In the genomic region with DNA sequence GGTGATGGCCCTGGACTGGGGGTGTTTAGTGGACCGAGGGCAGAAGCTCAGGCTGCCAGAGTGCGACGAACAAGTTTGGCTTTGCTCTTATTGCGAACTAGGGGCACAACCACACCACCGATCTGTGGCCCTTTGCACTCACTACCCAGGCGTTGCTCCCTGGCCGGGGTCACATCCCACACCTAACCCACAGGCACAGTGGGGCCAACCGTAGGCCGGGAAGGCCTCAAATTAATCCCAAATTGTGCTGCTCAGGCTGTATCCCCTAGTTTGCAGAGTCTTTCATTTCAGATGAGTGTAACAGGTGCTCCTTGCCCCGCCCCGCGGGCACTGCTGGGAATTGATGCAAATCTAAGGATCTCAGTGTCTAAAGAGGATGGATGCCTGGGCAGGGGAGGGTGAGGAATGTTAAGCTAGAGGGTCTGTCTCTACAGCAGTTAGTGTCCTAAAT, we compare ENCODE assay signal across 8 mouse cellular contexts. TPM values are rescaled to one million over a fixed set of nuclear protein-coding genes. Genes with fewer than 3 reads are reported as not detected.
DNase-seq lines count a peak whose midpoint lies in the region; ATAC-seq and TF ChIP-seq lines count a peak whose summit lies in the region.

No protein-coding gene starts in this region.

- 4% methylated on average over 12 of the region's 12 CpGs for WGBS in forebrain, embryonic 11.5 days
- 5% methylated on average over 12 of the region's 12 CpGs for WGBS in kidney, postnatal 0 days
- 5% methylated on average over 12 of the region's 12 CpGs for WGBS in midbrain, embryonic 14.5 days

- no peaks in the 10 kb centered on the region for H3K36me3 ChIP-seq in ES-Bruce4 (ENCODE audit: control insufficient read depth, insufficient read depth, low read length, poor library complexity, severe bottlenecking)
- H3K36me3 ChIP-seq in forebrain, embryonic 11.5 days (ENCODE audit: control insufficient read depth, insufficient read depth, low read length) = no peaks in the 10 kb centered on the region
- no peaks in the 10 kb centered on the region for H3K36me3 ChIP-seq in kidney, postnatal 0 days (ENCODE audit: insufficient read depth, low read length)
- no peaks in the 10 kb centered on the region for H3K36me3 ChIP-seq in midbrain, embryonic 14.5 days (ENCODE audit: control insufficient read depth, insufficient read depth, low read length)

- TF ChIP-seq CTCF in ES-Bruce4 (IDR thresholded peaks at IDR 0.05; ENCODE audit: low read depth, low read length) = no peak
- TF ChIP-seq CTCF in kidney, postnatal 0 days (IDR thresholded peaks at IDR 0.05; ENCODE audit: low read depth) = no peak

- H3K4me1 ChIP-seq in ES-Bruce4 (ENCODE audit: control insufficient read depth, insufficient read depth, low read length) = peaks cover 5% of the 10 kb centered on the region
- H3K4me1 ChIP-seq in forebrain, embryonic 11.5 days (replicated peaks; ENCODE audit: control insufficient read depth, insufficient read depth, low read length) = peaks cover 8% of the 10 kb centered on the region; the same call in 1 of the 2 replicates
- peaks cover 13% of the 10 kb centered on the region; the same call in 1 of the 2 replicates for H3K4me1 ChIP-seq in kidney, postnatal 0 days (replicated peaks; ENCODE audit: insufficient read depth, low read length)
- peaks cover 12% of the 10 kb centered on the region for H3K4me1 ChIP-seq in midbrain, embryonic 14.5 days (ENCODE audit: control insufficient read depth, insufficient read depth, low read length)

- peak overlapping the region; percentile 57; the same call in 1 of the 2 replicates for H3K9ac ChIP-seq in ES-Bruce4 (ENCODE audit: low read depth, poor library complexity, severe bottlenecking)
- peak overlapping the region; percentile 65; the same call in 1 of the 2 replicates for H3K9ac ChIP-seq in forebrain, embryonic 11.5 days (ENCODE audit: low read length)
- peak overlapping the region; percentile 63 for H3K9ac ChIP-seq in kidney, postnatal 0 days (ENCODE audit: low read depth, low read length)
- peak overlapping the region; percentile 46; the same call in 1 of the 2 replicates for H3K9ac ChIP-seq in midbrain, embryonic 14.5 days (replicated peaks; ENCODE audit: low read length)

- H3K4me2 ChIP-seq in forebrain, embryonic 11.5 days (ENCODE audit: low read depth, low read length, severe bottlenecking) = peak overlapping the region; percentile 99
- H3K4me2 ChIP-seq in kidney, postnatal 0 days (ENCODE audit: low read length) = peak overlapping the region; percentile 94
- H3K4me2 ChIP-seq in midbrain, embryonic 14.5 days (ENCODE audit: low read length) = peak overlapping the region; percentile 96

- no peaks in the 10 kb centered on the region for H3K9me3 ChIP-seq in ES-Bruce4 (replicated peaks; ENCODE audit: control insufficient read depth, insufficient read depth, low read length, poor library complexity, severe bottlenecking)
- no peaks in the 10 kb centered on the region for H3K9me3 ChIP-seq in forebrain, embryonic 11.5 days (ENCODE audit: control insufficient read depth, low read length)
- no peaks in the 10 kb centered on the region for H3K9me3 ChIP-seq in kidney, postnatal 0 days (replicated peaks; ENCODE audit: low read length)
- no peaks in the 10 kb centered on the region for H3K9me3 ChIP-seq in midbrain, embryonic 14.5 days (ENCODE audit: control insufficient read depth, low read length)

- ATAC-seq in CD4-positive, CD25-positive, alpha-beta regulatory T cell, adult 4 months = no peak
- no peak for ATAC-seq in forebrain, embryonic 11.5 days (replicated peaks; ENCODE audit: low FRiP score)
- no peak for ATAC-seq in kidney, postnatal 0 days (replicated peaks; ENCODE audit: low FRiP score, low read depth)
- no peak for ATAC-seq in midbrain, embryonic 14.5 days (ENCODE audit: low FRiP score, low TSS enrichment)
- no peak for ATAC-seq in inflammation-experienced regulatory T-cells, adult 6 months

- no peak for TF ChIP-seq EP300 in ES-Bruce4 (IDR thresholded peaks at IDR 0.05; ENCODE audit: insufficient read depth, low read depth, low read length)

- no peaks in the 10 kb centered on the region for H3K27me3 ChIP-seq in ES-Bruce4 (ENCODE audit: control insufficient read depth, insufficient read depth, low read length, poor library complexity, severe bottlenecking)
- peaks cover 12% of the 10 kb centered on the region for H3K27me3 ChIP-seq in forebrain, embryonic 11.5 days (ENCODE audit: control insufficient read depth, insufficient read depth, low read length)
- H3K27me3 ChIP-seq in kidney, postnatal 0 days (ENCODE audit: insufficient read depth, low read length) = no peaks in the 10 kb centered on the region
- H3K27me3 ChIP-seq in midbrain, embryonic 14.5 days (ENCODE audit: control insufficient read depth, insufficient read depth, low read length) = peaks cover 12% of the 10 kb centered on the region; the same call in 1 of the 2 replicates

- DNase-seq in CD4-positive, CD25-positive, alpha-beta regulatory T cell, adult 2 months (ENCODE audit: low read depth, low spot score) = peak; percentile 50
- DNase-seq in forebrain, embryonic 11.5 days (ENCODE audit: low spot score) = no peak
- peak; percentile 30 for DNase-seq in kidney, postnatal 0 days (ENCODE audit: low spot score)
- DNase-seq in midbrain, embryonic 14.5 days = peak; percentile 25
- DNase-seq in adrenal gland, adult 8-10 months = no peak

- peak overlapping the region; percentile 69 for H3K4me3 ChIP-seq in ES-Bruce4 (ENCODE audit: low read depth, low read length)
- peak overlapping the region; percentile 57 for H3K4me3 ChIP-seq in forebrain, embryonic 11.5 days (ENCODE audit: low read depth, low read length)
- H3K4me3 ChIP-seq in kidney, postnatal 0 days (replicated peaks; ENCODE audit: low read depth, low read length) = peak overlapping the region; percentile 55
- peak overlapping the region; percentile 62 for H3K4me3 ChIP-seq in midbrain, embryonic 14.5 days (replicated peaks; ENCODE audit: low read depth, low read length)

- no peak overlapping the region for H3K27ac ChIP-seq in ES-Bruce4 (ENCODE audit: insufficient read depth, low read length)
- no peak overlapping the region for H3K27ac ChIP-seq in forebrain, embryonic 11.5 days (ENCODE audit: low read depth, low read length)
- 0 out of 2 replicates have a peak overlapping the region, but pooled peaks have one; percentile 70 for H3K27ac ChIP-seq in kidney, postnatal 0 days
- no peak overlapping the region for H3K27ac ChIP-seq in midbrain, embryonic 14.5 days (replicated peaks; ENCODE audit: low read depth, low read length)

- no peak for TF ChIP-seq POLR2A in ES-Bruce4 (IDR thresholded peaks at IDR 0.05; ENCODE audit: insufficient read depth, low read length)

RNA-seq across cellular contexts. Expression of a gene that starts 0.9 kb away (rescaled TPM):
- 100 to 1,000 TPM in 1 of 2 experiments, 10 to 100 TPM in 1; 92.4 to 160 TPM for polyA plus RNA-seq in CD4-positive, CD25-positive, alpha-beta regulatory T cell, adult 4 months (2017; shearing (Covaris generic))
- 3.5 and 4.1 TPM in 2 replicates for polyA plus RNA-seq in ES-Bruce4 (2011; ENCODE audit: insufficient read depth, insufficient read length, low read depth, missing spikeins)
- 2.5 and 3.3 TPM in 2 replicates for polyA plus RNA-seq in forebrain, embryonic 11.5 days (2014; fragmentation: Nextera tagmentation; extraction: Ambion mirVana)
- 6.7 and 7.4 TPM in 2 replicates for polyA plus RNA-seq in kidney, postnatal 0 days (2015; fragmentation: Nextera tagmentation; extraction: Ambion mirVana)
- polyA plus RNA-seq in midbrain, embryonic 14.5 days (2014; fragmentation: Nextera tagmentation; extraction: Ambion mirVana) = 2.0 and 2.5 TPM in 2 replicates
- polyA plus RNA-seq in inflammation-experienced regulatory T-cells, adult 6 months (2017; shearing (Covaris generic)) = 10 to 100 TPM; 75.9 to 89.1 (median 88.6) TPM
- total RNA-seq in adrenal gland, adult 8-10 months (2022) = 1 to 10 TPM; 4.0 to 6.3 (median 4.9) TPM

RNA-seq across cellular contexts. Expression of a gene that starts 34.0 kb away (rescaled TPM):
- 100 to 1,000 TPM in 1 of 2 experiments, 10 to 100 TPM in 1; 62.4 to 137 TPM for polyA plus RNA-seq in CD4-positive, CD25-positive, alpha-beta regulatory T cell, adult 4 months (2017; shearing (Covaris generic))
- polyA plus RNA-seq in ES-Bruce4 (2011; ENCODE audit: insufficient read depth, insufficient read length, low read depth, missing spikeins) = not detected in 2 replicates
- polyA plus RNA-seq in forebrain, embryonic 11.5 days (2014; fragmentation: Nextera tagmentation; extraction: Ambion mirVana) = 0.16 and 0.47 TPM in 2 replicates
- 13.3 and 14.1 TPM in 2 replicates for polyA plus RNA-seq in kidney, postnatal 0 days (2015; fragmentation: Nextera tagmentation; extraction: Ambion mirVana)
- polyA plus RNA-seq in midbrain, embryonic 14.5 days (2014; fragmentation: Nextera tagmentation; extraction: Ambion mirVana) = 0.90 and 1.2 TPM in 2 replicates
- 100 to 1,000 TPM in 1 of 3 experiments, 10 to 100 TPM in 2; 23.0 to 132 (median 83.6) TPM for polyA plus RNA-seq in inflammation-experienced regulatory T-cells, adult 6 months (2017; shearing (Covaris generic))
- 10 to 100 TPM in 2 of 4 experiments, 1 to 10 TPM in 2; 7.6 to 12.1 (median 10.1) TPM for total RNA-seq in adrenal gland, adult 8-10 months (2022)

Comparison
In these comparisons a context has a peak if more than half of its experiments do, and no peak if none do; other contexts are left out.
1. DNase-seq: peak in CD4-positive, CD25-positive, alpha-beta regulatory T cell, adult 2 months (single experiment), kidney, postnatal 0 days (single experiment) and midbrain, embryonic 14.5 days (single experiment); none in forebrain, embryonic 11.5 days (single experiment) and adrenal gland, adult 8-10 months (single experiment).
2. Peak in every context shown above with its lines, with median percentiles within 50 percentile points of each other: H3K4me3 ChIP-seq, H3K9ac ChIP-seq and H3K4me2 ChIP-seq.